Mouse (Mus musculus): ENCODE results near the gene Atoh8.

Gene Atoh8

DNA sequence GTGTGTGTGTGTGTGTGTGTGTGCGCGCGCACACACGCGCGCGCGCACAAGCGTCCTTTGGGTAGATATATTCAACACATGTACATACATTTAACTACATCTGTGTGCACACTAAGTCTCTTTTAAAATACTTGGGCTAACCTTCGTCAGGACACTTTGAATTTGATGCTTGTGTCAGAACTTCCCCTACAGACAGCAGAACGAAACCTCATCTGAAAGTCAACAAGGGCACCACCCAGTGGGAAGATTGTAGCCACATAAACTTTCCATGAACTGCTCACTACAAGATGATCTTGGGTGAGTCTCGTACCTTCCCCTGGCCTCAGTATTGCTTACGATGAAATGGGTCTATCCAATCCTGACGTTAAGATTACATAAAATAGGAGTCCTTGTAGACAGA lies 3.0 kb downstream of the Atoh8 start:
- in situ Hi-C loops (cut with MboI; ENCODE audit: low sequenced_read_pairs), result no loop called here

DNA sequence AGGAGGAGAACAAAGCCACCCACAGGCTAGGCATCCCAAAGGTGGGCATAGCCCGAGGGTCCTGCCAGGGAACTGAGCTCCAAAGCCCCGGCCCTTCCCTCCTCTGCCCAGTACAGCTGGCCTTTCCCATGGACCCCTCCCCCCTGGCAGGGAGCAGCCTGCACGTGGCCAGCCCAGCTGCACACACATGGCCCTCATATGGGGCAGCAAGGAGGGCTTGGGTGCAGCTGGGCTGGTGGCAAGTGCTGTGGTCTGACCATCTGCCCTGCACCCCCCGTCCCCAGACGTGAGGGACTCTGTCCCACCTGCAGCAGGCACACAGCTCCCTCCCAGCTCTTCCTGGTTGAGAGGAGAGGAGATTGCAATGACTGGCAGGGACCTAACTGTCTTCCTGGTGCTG lies 4.5 kb downstream of the Atoh8 start:
- in situ Hi-C loops (cut with MboI; ENCODE audit: low sequenced_read_pairs), result no loop called here

DNA sequence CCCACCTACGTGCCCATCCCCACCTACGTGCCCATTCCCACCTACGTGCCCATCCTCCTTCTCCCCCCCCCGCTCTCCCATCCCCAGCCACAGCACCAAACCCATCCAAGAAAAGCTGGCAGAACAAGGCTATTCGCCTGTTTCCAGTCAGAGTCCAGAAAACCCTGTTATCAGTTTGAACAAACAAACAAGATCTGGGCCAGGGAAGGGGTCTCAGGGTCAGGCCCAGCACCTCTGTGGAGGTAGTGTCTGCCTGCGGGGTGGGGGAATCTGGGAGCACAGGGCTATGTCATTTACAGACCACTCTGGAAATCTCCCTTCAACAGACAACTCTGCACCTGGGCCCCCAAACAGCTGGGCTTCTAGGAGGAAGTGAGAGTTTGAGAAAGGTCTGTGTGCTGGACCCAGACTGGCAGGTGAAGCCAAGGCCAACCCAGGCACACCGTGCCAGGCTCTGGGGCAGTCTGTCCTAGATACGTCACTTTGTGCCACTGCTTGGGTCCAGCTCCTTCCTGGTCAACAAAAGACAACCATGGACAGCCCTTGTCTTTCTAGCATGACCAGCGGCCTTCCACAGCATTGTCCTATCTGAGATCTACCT lies 7.6 kb downstream of the Atoh8 start:
- in situ Hi-C loops (cut with MboI; ENCODE audit: low sequenced_read_pairs), result no loop called here

GRCm38 (mm10) chr6:72227011-72227410 lies 8.4 kb downstream of the Atoh8 start:
- in situ Hi-C loops (cut with MboI; ENCODE audit: low sequenced_read_pairs), result no loop called here

DNA sequence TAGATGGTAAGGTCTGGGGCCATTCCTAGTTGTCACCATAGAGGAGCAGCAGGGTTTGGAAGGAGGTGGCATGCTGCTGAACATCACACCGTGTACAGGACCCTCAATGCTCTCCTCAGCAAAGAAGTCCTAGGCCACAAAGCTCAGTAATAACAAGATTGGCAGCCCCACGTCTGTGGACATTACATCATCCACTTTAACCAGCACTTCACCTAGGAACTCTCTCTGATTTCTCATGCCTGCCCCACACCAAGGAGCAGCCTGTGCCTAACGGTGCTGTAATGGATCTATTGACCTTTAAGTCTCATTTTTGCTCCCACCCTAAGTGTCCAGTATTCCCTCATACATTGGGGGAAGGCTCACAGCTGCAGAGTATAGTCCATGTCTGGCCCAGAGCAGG lies 9.7 kb downstream of the Atoh8 start:
- in situ Hi-C loops (cut with MboI; ENCODE audit: low sequenced_read_pairs), result no loop called here

- in situ Hi-C loops (cut with MboI; ENCODE audit: low sequenced_read_pairs), result no loop called here
Observed at GRCm38 (mm10) chr6:72223892-72224291, 11.5 kb downstream of the Atoh8 start.

GRCm38 (mm10) chr6:72222876-72223275 lies 12.5 kb downstream of the Atoh8 start:
- in situ Hi-C loops (cut with MboI; ENCODE audit: low sequenced_read_pairs), result no loop called here

- in situ Hi-C loops (cut with MboI; ENCODE audit: low sequenced_read_pairs), result no loop called here
Observed at GRCm38 (mm10) chr6:72222271-72222724, 13.1 kb downstream of the Atoh8 start.

GRCm38 (mm10) chr6:72221271-72221670 lies 14.1 kb downstream of the Atoh8 start:
- in situ Hi-C loops (cut with MboI; ENCODE audit: low sequenced_read_pairs), result no loop called here

DNA sequence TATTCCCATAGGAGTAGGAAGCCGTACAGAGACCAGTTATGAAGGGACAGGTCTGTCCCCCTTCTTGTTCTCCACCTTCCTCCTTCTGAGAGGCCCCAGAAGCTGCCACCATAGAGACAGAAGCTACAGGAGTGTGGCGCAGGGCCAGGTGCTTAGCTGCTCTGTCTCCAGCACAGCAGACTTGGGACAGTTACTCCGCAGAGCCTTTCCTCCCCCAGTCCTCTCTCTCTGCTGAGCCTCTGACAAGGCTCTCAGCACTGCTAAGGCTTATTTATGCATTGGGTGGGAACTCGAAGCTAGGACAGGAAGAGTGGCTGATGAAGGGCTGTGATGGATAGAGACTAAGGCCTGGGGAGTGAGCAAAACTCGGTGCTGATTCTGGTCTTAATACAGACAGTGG lies 15.8 kb downstream of the Atoh8 start:
- in situ Hi-C loops (cut with MboI; ENCODE audit: low sequenced_read_pairs), result no loop called here

DNA sequence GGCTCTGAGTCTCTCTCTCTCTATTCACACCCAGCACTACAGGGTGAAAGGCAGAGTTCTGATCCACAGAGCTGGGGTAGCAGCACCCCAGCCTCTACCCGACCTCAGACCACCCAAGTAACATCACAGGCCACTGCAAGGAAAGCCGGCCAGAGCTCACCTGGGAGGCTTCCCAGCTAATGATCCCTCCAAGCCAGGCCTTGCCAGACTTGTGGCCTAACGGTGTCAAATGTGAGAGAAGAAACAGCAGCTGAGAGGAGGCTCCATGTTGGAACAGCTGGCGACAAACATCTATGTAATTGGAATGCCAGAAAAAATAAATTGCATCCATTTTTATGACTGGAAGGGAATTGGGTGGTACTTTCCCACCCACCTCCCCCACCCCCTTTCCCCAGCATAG lies 17.1 kb downstream of the Atoh8 start:
- in situ Hi-C loops (cut with MboI; ENCODE audit: low sequenced_read_pairs), result no loop called here

DNA sequence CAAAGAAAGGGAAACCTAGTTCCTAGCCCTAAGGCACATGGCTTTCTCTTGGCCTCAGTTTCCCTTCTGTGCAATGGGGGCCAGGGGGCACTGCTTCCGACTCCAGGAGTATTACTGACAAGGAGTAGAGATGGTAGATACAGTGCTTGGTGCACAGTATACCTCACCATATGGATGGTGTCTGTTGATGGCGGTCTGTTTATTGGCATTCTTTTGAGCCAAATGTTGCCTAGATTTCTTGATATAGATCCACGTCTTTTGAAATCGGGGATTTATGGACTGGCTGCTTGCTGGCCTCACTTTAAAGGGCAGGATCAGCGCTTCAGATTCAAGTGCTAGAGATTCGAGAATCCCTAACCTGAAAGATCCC lies 18.0 kb downstream of the Atoh8 start:
- in situ Hi-C loops (cut with MboI; ENCODE audit: low sequenced_read_pairs), result no loop called here

DNA sequence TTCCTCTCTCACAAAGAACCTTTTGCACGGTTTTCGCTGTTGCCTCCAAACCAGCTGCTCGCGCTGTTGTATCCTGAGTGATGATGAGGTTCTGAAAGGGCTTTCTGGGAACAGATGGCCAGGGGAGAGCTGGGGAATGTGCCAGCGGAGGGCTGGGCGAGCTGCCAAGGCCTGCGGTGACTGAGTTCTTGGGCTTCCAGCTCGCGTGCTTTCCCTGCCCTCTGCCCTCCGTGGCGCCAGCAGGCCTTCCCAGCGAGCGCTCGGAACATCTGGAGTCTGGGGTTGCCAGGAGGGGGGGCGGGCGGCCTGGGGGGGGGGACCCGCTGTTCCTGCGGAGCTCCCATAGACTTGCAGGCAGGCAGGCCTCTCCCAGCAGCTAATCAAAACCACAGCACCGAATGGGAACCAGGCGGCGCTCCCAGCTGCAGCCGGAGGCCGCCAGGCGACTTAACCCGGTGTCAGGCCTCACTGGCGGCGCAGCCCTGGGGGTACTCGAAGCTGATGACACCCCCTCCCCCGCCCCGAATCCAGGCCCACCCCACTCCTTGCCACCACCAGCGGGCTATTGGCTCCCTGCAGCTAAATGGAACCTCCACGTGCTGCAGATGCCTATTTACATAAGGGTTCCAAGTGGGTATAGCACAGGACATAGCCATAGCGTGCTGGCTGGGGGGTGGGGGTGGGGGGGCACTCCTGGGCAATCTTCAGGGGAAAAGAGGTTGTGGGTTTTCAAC lies 18.5 kb downstream of the Atoh8 start:
- in situ Hi-C loops (cut with MboI; ENCODE audit: low sequenced_read_pairs), result no loop called here

DNA sequence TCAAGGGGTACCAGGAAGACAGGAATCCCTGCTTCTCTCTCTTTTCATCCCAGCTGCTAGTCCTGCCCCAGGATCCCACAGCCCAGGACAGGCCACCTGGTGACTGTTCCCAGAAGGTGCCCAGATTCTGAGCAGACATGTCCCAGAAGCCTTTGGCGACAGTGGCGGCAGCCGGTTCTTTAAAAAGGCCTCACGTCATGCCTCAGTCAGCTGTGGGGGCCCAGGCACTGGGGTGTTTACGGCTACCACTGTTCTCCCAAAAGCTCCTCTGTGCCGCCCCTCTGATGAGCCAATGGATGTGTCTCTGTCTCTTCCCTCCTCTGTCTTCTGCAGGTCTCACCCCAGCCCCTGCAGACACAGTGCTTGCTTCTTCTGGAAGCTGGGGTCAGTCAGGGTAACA lies 19.8 kb downstream of the Atoh8 start:
- in situ Hi-C loops (cut with MboI; ENCODE audit: low sequenced_read_pairs), result no loop called here

DNA sequence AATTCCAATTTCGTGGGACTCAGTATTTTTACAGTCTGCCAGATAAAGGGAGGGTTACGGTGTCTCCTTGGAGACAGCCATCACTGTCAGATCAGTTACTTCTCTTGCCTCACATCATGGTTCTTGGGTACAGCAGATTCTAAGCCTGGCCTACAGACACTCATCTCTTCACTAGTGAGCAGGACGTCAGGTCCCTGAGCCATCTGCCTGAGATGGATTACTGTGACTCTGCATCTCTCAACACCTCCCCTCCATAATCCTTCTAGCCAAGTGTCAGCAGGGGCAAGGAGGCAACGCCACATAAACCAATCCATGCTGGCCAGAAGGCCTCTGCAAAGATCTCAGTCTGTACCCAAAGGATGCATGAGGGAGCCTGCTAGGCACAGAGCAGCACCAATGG lies 24.0 kb downstream of the Atoh8 start:
- in situ Hi-C loops (cut with MboI; ENCODE audit: low sequenced_read_pairs), result no loop called here

GRCm38 (mm10) chr6:72210823-72211222 lies 24.6 kb downstream of the Atoh8 start:
- in situ Hi-C loops (cut with MboI; ENCODE audit: low sequenced_read_pairs), result no loop called here

- in situ Hi-C loops (cut with MboI; ENCODE audit: low sequenced_read_pairs), result no loop called here
Observed at GRCm38 (mm10) chr6:72209738-72210137, 25.6 kb downstream of the Atoh8 start.

DNA sequence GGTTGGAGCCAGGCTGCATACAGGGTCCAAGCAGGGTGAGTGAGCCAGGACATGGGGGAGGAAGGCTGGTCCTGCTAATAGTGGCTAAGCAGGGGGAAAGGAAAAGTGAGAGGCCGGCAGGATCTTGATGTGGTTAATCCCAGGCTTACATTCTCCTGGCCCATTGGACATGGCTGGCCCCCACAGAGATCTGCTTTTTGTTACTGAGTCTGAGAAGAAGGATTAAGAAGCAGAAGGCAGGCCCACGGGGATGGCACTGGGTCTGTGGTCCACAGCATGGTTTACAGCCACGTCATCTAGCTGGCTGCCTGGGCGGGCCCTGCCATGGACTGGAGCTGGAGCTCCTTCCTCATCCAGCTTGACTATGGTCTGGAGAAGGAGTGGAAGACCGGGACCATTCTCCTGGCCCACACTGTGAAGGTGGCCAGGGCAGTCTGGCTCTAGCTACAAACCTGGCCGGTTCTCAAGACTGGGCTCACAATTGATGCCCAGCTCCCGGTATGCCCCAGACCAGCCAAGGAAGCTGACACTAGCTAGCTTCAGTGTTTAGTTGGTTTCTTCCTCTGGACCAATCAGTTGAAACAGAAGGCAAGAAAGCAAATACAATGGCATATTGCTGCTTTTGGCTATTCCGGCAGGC lies 26.9 kb downstream of the Atoh8 start:
- in situ Hi-C loops (cut with MboI; ENCODE audit: low sequenced_read_pairs), result no loop called here

GRCm38 (mm10) chr6:72206021-72206420 lies 29.4 kb downstream of the Atoh8 start:
- in situ Hi-C loops (cut with MboI; ENCODE audit: low sequenced_read_pairs), result no loop called here

- in situ Hi-C loops (cut with MboI; ENCODE audit: low sequenced_read_pairs), result no loop called here
Observed at GRCm38 (mm10) chr6:72204858-72205257, 30.5 kb downstream of the Atoh8 start.

- in situ Hi-C loops (cut with MboI; ENCODE audit: low sequenced_read_pairs), result no loop called here
Observed at GRCm38 (mm10) chr6:72203279-72203678, 32.1 kb downstream of the Atoh8 start.

GRCm38 (mm10) chr6:72202732-72203131 lies 32.6 kb downstream of the Atoh8 start:
- in situ Hi-C loops (cut with MboI; ENCODE audit: low sequenced_read_pairs), result no loop called here

Data from CH12F3 (cell line).